Mouse (Mus musculus) heart, postnatal 36 days (tissue): ENCODE measurements around the gene Pamr1. TPM values are rescaled to one million over a fixed set of nuclear protein-coding genes. Genes with fewer than 3 reads are reported as not detected.

ENCODE experiments used
- DNase-seq, 2 experiments: peaks; one replicate each; pipeline ENCODE4 v3.0.0; 2021 to 2022
- intact Hi-C: fragments of 180-260 bp; cut with DNase I; formaldehyde crosslinking; loops from one replicate; pipeline ENCODE4 v1.15.1; 2025
- total RNA-seq, 2 experiments: library from RNA; stranded (reverse); gene quantifications; 2 replicates each; pipeline ENCODE4 v1.2.3; 2021

Gene Pamr1
- total RNA-seq, 2 experiments from 2014 or later = 1.6 to 2.3 TPM

- DNase-seq = no peak
- intact Hi-C loops = loop anchor here (2.0 kb wide), 1 partner anchor 67 kb away; no protein-coding TSS in a partner anchor
Measured at GRCm38 (mm10) chr2:102658163-102658660, 108.4 kb downstream of the Pamr1 start, which contains the start of gene Slc1a2. TSS of gene Slc1a2 (plus strand) at chr2:102658659.

- intact Hi-C loops = loop anchor here (2.0 kb wide), 1 partner anchor 68 kb away; no protein-coding TSS in a partner anchor
- peak in 1 of 2 experiments; percentile 19 for DNase-seq
Measured at GRCm38 (mm10) chr2:102658661-102659520, 109.1 kb downstream of the Pamr1 start.

- intact Hi-C loops = loop anchor here (2.0 kb wide), 1 partner anchor 69 kb away; no protein-coding TSS in a partner anchor
- no peak for DNase-seq
Measured at GRCm38 (mm10) chr2:102659521-102659830, 109.7 kb downstream of the Pamr1 start.

- intact Hi-C loops = no loop called here
- DNase-seq = no peak
Measured at GRCm38 (mm10) chr2:102661052-102661451, 111.2 kb downstream of the Pamr1 start.

- no peak for DNase-seq
Measured at GRCm38 (mm10) chr2:102662911-102663310, 113.1 kb downstream of the Pamr1 start.

GRCm38 (mm10) chr2:102663339-102663738, 113.5 kb downstream of the Pamr1 start:
- DNase-seq = no peak
- intact Hi-C loops = no loop called here

More at GRCm38 (mm10) chr2:102662911-102663310, 113.1 kb downstream of the Pamr1 start:
- intact Hi-C loops = no loop called here

- no peak for DNase-seq
- intact Hi-C loops = no loop called here
Measured at GRCm38 (mm10) chr2:102663865-102664264, 114.1 kb downstream of the Pamr1 start.

GRCm38 (mm10) chr2:102667981-102668380, 118.2 kb downstream of the Pamr1 start:
- intact Hi-C loops = no loop called here
- no peak for DNase-seq

GRCm38 (mm10) chr2:102669580-102669979, 119.8 kb downstream of the Pamr1 start:
- no peak for DNase-seq
- intact Hi-C loops = no loop called here

- intact Hi-C loops = no loop called here
- no peak for DNase-seq
Measured at GRCm38 (mm10) chr2:102674582-102674981, 124.8 kb downstream of the Pamr1 start.

- DNase-seq = peak; percentile 31 to 69
- intact Hi-C loops = no loop called here
Measured at GRCm38 (mm10) chr2:102675275-102675674, 125.5 kb downstream of the Pamr1 start.

GRCm38 (mm10) chr2:102676716-102677312, 127.0 kb downstream of the Pamr1 start:
- intact Hi-C loops = no loop called here
- DNase-seq = no peak

GRCm38 (mm10) chr2:102677400-102677799, 127.6 kb downstream of the Pamr1 start:
- intact Hi-C loops = no loop called here
- no peak for DNase-seq

- intact Hi-C loops = loop anchor here (5.0 kb wide), 2 partner anchors 381 to 666 kb away; no protein-coding TSS in a partner anchor
- no peak for DNase-seq
Measured at GRCm38 (mm10) chr2:102681351-102681750, 131.5 kb downstream of the Pamr1 start.

GRCm38 (mm10) chr2:102682168-102682567, 132.4 kb downstream of the Pamr1 start:
- DNase-seq = peak; percentile 43 to 60
- intact Hi-C loops = loop anchor here (1.0 to 5.0 kb wide), 5 partner anchors 123 to 743 kb away; no protein-coding TSS in a partner anchor

GRCm38 (mm10) chr2:102685371-102686107, 135.7 kb downstream of the Pamr1 start:
- no peak for DNase-seq
- intact Hi-C loops = loop anchor here (2.0 kb wide), 1 partner anchor 399 kb away; no protein-coding TSS in a partner anchor

GRCm38 (mm10) chr2:102686108-102686450, 136.3 kb downstream of the Pamr1 start:
- DNase-seq = no peak
- intact Hi-C loops = no loop called here
